Mouse (Mus musculus): ENCODE measurements around the gene Gm20517. TPM values are rescaled to one million over a fixed set of nuclear protein-coding genes. Genes with fewer than 3 reads are reported as not detected.
"Not testable (repeated sequence)": the region's sequence is repeated elsewhere in the genome, so short reads cannot be mapped to it uniquely, and the experiment has no call there.

Gene Gm20517
- polyA plus RNA-seq, 1 experiment from 2014 or later, result 2.2 TPM

GRCm38 (mm10) chr17:47618556-47619311 is 7.3 kb downstream of the Gm20517 start:
- H3K27ac ChIP-seq (replicated peaks in 1 of 2; ENCODE audit: control insufficient read depth in 1 of 2, insufficient read depth in 1 of 2, low read depth in 2 of 2, low read length in 2 of 2), result no peak overlapping the region
- 89% methylated on average over 13 of the region's 13 CpGs for WGBS
- peaks cover 96% of the 10 kb centered on the region for H3K36me3 ChIP-seq (ENCODE audit: control insufficient read depth, insufficient read depth, low read length)

GRCm38 (mm10) chr17:47622912-47623554 is 11.6 kb downstream of the Gm20517 start:
- no peak for ATAC-seq (ENCODE audit: insufficient number of reproducible peaks, insufficient read depth, low FRiP score, low read depth)
- Histone ChIP-seq H3K9me3 (ENCODE audit: control insufficient read depth, low read length) (no peaks in the 10 kb centered on the region), H3K4me3 (ENCODE audit: control insufficient read depth in 1 of 2, insufficient read depth in 1 of 2, low read depth in 1 of 2, low read length in 2 of 2) (no peak overlapping the region), H3K4me1 (ENCODE audit: control insufficient read depth in 2 of 2, insufficient read depth in 2 of 2, low read length in 2 of 2) (peaks cover 0 to 2% of the 10 kb centered on the region in 2 experiments; a peak in 2 of 4 replicates), H3K36me3 (ENCODE audit: control insufficient read depth, insufficient read depth, low read length) (peaks cover 86% of the 10 kb centered on the region), H3K4me2 (ENCODE audit: low read length) (no peak overlapping the region), H3K9ac (ENCODE audit: low read length) (no peak overlapping the region), H3K27me3 (ENCODE audit: control insufficient read depth, insufficient read depth, low read length) (no peaks in the 10 kb centered on the region), H3K27ac (replicated peaks in 1 of 2; ENCODE audit: control insufficient read depth in 1 of 2, insufficient read depth in 1 of 2, low read depth in 2 of 2, low read length in 2 of 2) (no peak overlapping the region)
- WGBS, result 93% methylated on average over 14 of the region's 14 CpGs

More at GRCm38 (mm10) chr17:47618556-47619311, 7.3 kb downstream of the Gm20517 start:
- no peak for ATAC-seq (ENCODE audit: insufficient number of reproducible peaks, insufficient read depth, low FRiP score, low read depth)
- Histone ChIP-seq H3K9ac (ENCODE audit: low read length) (no peak overlapping the region), H3K27me3 (ENCODE audit: control insufficient read depth, insufficient read depth, low read length) (no peaks in the 10 kb centered on the region), H3K4me2 (ENCODE audit: low read length) (no peak overlapping the region), H3K4me1 (ENCODE audit: control insufficient read depth in 2 of 2, insufficient read depth in 2 of 2, low read length in 2 of 2) (no peaks in the 10 kb centered on the region), H3K4me3 (ENCODE audit: control insufficient read depth in 1 of 2, insufficient read depth in 1 of 2, low read depth in 1 of 2, low read length in 2 of 2) (no peak overlapping the region), H3K9me3 (ENCODE audit: control insufficient read depth, low read length) (no peaks in the 10 kb centered on the region)

- ATAC-seq (ENCODE audit: insufficient number of reproducible peaks, insufficient read depth, low FRiP score, low read depth); H3K4me3 ChIP-seq (ENCODE audit: control insufficient read depth in 1 of 2, insufficient read depth in 1 of 2, low read depth in 1 of 2, low read length in 2 of 2); H3K9me3 ChIP-seq (ENCODE audit: control insufficient read depth, low read length); H3K9ac ChIP-seq (ENCODE audit: low read length); H3K27ac ChIP-seq (replicated peaks in 1 of 2; ENCODE audit: control insufficient read depth in 1 of 2, insufficient read depth in 1 of 2, low read depth in 2 of 2, low read length in 2 of 2); H3K4me2 ChIP-seq (ENCODE audit: low read length); H3K4me1 ChIP-seq (ENCODE audit: control insufficient read depth in 2 of 2, insufficient read depth in 2 of 2, low read length in 2 of 2); H3K27me3 ChIP-seq (ENCODE audit: control insufficient read depth, insufficient read depth, low read length): not testable (repeated sequence)
- peaks cover 73% of the 10 kb centered on the region for H3K36me3 ChIP-seq (ENCODE audit: control insufficient read depth, insufficient read depth, low read length)
- 94% methylated on average over 5 of the region's 5 CpGs for WGBS
These were observed 13.2 kb downstream of the Gm20517 start for GRCm38 (mm10) chr17:47624572-47624971.

GRCm38 (mm10) chr17:47625088-47625487 is 13.7 kb downstream of the Gm20517 start:
- no peak overlapping the region for H3K4me3 ChIP-seq (ENCODE audit: control insufficient read depth in 1 of 2, insufficient read depth in 1 of 2, low read depth in 1 of 2, low read length in 2 of 2)
- peaks cover 0 to 8% of the 10 kb centered on the region in 2 experiments; a peak in 2 of 4 replicates for H3K4me1 ChIP-seq (ENCODE audit: control insufficient read depth in 2 of 2, insufficient read depth in 2 of 2, low read length in 2 of 2)
- H3K36me3 ChIP-seq (ENCODE audit: control insufficient read depth, insufficient read depth, low read length), result peaks cover 68% of the 10 kb centered on the region
- H3K27me3 ChIP-seq (ENCODE audit: control insufficient read depth, insufficient read depth, low read length), result no peaks in the 10 kb centered on the region
- ATAC-seq (ENCODE audit: insufficient number of reproducible peaks, insufficient read depth, low FRiP score, low read depth), result no peak
- H3K9ac ChIP-seq (ENCODE audit: low read length), result no peak overlapping the region
- no peak overlapping the region for H3K4me2 ChIP-seq (ENCODE audit: low read length)
- H3K9me3 ChIP-seq (ENCODE audit: control insufficient read depth, low read length), result no peaks in the 10 kb centered on the region
- no peak overlapping the region for H3K27ac ChIP-seq (replicated peaks in 1 of 2; ENCODE audit: control insufficient read depth in 1 of 2, insufficient read depth in 1 of 2, low read depth in 2 of 2, low read length in 2 of 2)
- 95% methylated on average over 2 of the region's 2 CpGs for WGBS

- WGBS, result 85% methylated on average over 5 of the region's 5 CpGs
These were observed 14.6 kb downstream of the Gm20517 start for GRCm38 (mm10) chr17:47626031-47626430.

GRCm38 (mm10) chr17:47627791-47628190 is 16.4 kb downstream of the Gm20517 start:
- H3K36me3 ChIP-seq (ENCODE audit: control insufficient read depth, insufficient read depth, low read length), result peaks cover 42% of the 10 kb centered on the region
- WGBS, result 89% methylated on average over 2 of the region's 2 CpGs
- H3K27ac ChIP-seq (replicated peaks in 1 of 2; ENCODE audit: control insufficient read depth in 1 of 2, insufficient read depth in 1 of 2, low read depth in 2 of 2, low read length in 2 of 2), result no peak overlapping the region
- H3K9ac ChIP-seq (ENCODE audit: low read length), result no peak overlapping the region
- peaks cover 4 to 19% of the 10 kb centered on the region in 2 experiments for H3K4me1 ChIP-seq (ENCODE audit: control insufficient read depth in 2 of 2, insufficient read depth in 2 of 2, low read length in 2 of 2)
- no peak overlapping the region for H3K4me3 ChIP-seq (ENCODE audit: control insufficient read depth in 1 of 2, insufficient read depth in 1 of 2, low read depth in 1 of 2, low read length in 2 of 2)
- no peaks in the 10 kb centered on the region for H3K27me3 ChIP-seq (ENCODE audit: control insufficient read depth, insufficient read depth, low read length)
- no peak for ATAC-seq (ENCODE audit: insufficient number of reproducible peaks, insufficient read depth, low FRiP score, low read depth)
- no peaks in the 10 kb centered on the region for H3K9me3 ChIP-seq (ENCODE audit: control insufficient read depth, low read length)
- no peak overlapping the region for H3K4me2 ChIP-seq (ENCODE audit: low read length)

More at GRCm38 (mm10) chr17:47626031-47626430, 14.6 kb downstream of the Gm20517 start:
- Histone ChIP-seq H3K27ac (replicated peaks in 1 of 2; ENCODE audit: control insufficient read depth in 1 of 2, insufficient read depth in 1 of 2, low read depth in 2 of 2, low read length in 2 of 2) (no peak overlapping the region), H3K27me3 (ENCODE audit: control insufficient read depth, insufficient read depth, low read length) (no peaks in the 10 kb centered on the region), H3K36me3 (ENCODE audit: control insufficient read depth, insufficient read depth, low read length) (peaks cover 59% of the 10 kb centered on the region), H3K4me1 (ENCODE audit: control insufficient read depth in 2 of 2, insufficient read depth in 2 of 2, low read length in 2 of 2) (peaks cover 4 to 14% of the 10 kb centered on the region in 2 experiments), H3K9ac (ENCODE audit: low read length) (no peak overlapping the region), H3K4me2 (ENCODE audit: low read length) (no peak overlapping the region), H3K9me3 (ENCODE audit: control insufficient read depth, low read length) (no peaks in the 10 kb centered on the region), H3K4me3 (ENCODE audit: control insufficient read depth in 1 of 2, insufficient read depth in 1 of 2, low read depth in 1 of 2, low read length in 2 of 2) (no peak overlapping the region)
- ATAC-seq (ENCODE audit: insufficient number of reproducible peaks, insufficient read depth, low FRiP score, low read depth), result no peak

DNA sequence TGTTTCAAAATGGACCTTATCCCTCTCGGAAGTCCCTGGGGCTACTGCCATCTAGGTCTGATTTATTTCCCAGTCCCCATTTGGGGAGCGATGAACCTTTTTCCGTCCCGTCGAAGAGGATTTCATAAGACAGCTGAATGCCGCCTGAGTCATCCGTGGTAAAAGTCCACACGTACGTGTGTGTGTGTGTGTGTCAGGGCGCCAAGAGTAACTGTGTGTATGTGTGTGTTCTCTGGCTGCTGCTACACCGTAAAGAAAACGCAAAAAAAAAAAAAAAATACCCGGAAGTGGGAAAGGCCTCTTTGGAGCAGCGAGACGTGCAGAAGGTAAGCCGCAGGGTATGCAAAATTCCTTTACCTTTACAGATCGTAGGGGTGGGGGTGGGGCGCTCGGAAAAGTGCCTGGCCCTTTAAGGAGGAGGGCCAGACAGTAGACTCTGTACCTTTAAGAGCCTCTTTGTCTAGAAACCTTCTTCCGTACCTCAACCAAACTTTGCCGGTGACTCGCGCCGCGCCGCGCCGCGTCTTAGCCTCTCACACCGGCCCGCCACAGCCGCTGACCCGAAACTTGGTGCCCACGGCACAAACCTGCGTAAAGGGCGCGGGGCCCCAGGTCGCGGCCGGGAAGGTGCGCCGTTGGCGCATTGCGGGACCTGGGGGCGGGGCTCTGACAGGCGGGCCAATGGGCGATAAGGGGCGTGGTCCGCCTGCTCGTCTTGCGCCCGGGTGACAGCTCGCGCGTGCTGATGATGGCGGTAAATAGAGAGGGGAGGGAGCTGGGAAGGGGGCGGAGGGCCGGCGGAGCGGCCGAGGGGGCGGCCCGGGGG is 17.7 kb downstream of the Gm20517 start:
- Histone ChIP-seq H3K27me3 (ENCODE audit: control insufficient read depth, insufficient read depth, low read length) (no peaks in the 10 kb centered on the region), H3K9me3 (ENCODE audit: control insufficient read depth, low read length) (no peaks in the 10 kb centered on the region), H3K27ac (replicated peaks in 1 of 2; ENCODE audit: control insufficient read depth in 1 of 2, insufficient read depth in 1 of 2, low read depth in 2 of 2, low read length in 2 of 2) (peak overlapping the region; percentile 91 to 95), H3K4me3 (ENCODE audit: control insufficient read depth in 1 of 2, insufficient read depth in 1 of 2, low read depth in 1 of 2, low read length in 2 of 2) (peak overlapping the region; percentile 87 to 99), H3K4me2 (ENCODE audit: low read length) (peak overlapping the region; percentile 99), H3K36me3 (ENCODE audit: control insufficient read depth, insufficient read depth, low read length) (peaks cover 29% of the 10 kb centered on the region), H3K9ac (ENCODE audit: low read length) (peak overlapping the region; percentile 86), H3K4me1 (ENCODE audit: control insufficient read depth in 2 of 2, insufficient read depth in 2 of 2, low read length in 2 of 2) (peaks cover 4 to 19% of the 10 kb centered on the region in 2 experiments)
- ATAC-seq (ENCODE audit: insufficient number of reproducible peaks, insufficient read depth, low FRiP score, low read depth), result peak; percentile 94
- WGBS, result 1% methylated on average over 51 of the region's 63 CpGs

Measured in heart, embryonic 14.5 days (tissue).